Mouse (Mus musculus): ENCODE measurements around the gene Rab3b. TPM values are rescaled to one million over a fixed set of nuclear protein-coding genes. Genes with fewer than 3 reads are reported as not detected.
"Not testable (repeated sequence)": the region's sequence is repeated elsewhere in the genome, so short reads cannot be mapped to it uniquely, and the experiment has no call there.

Gene Rab3b
- polyA plus RNA-seq, 1 experiment from 2014 or later = 90.5 TPM

DNA sequence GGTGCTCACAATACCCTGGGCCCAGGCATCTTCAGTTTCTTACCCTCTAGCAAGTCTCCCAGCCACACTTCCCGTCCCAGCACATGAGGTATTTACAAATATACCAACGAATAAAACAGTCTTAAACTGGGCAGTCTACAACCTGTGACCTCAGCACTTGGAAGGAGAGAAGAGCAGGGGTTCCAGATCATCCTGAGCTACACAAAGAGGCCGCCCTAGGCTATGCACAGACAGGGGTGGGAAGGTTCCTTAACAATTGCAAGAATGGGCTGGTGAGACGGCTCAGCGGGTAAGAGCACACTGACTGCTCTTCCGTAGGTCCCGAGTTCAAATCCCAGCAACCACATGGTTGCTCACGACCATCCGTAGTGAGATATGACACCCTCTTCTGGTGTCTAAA lies 24.5 kb downstream of the Rab3b start:
- no peaks in the 10 kb centered on the region for H3K27me3 ChIP-seq
- H3K27ac ChIP-seq (replicated peaks) = no peak overlapping the region
- no peak for ATAC-seq (replicated peaks)
- no peaks in the 10 kb centered on the region for H3K9me3 ChIP-seq
- no peak overlapping the region for H3K9ac ChIP-seq (replicated peaks)
- H3K4me3 ChIP-seq = no peak overlapping the region
- 93% methylated on average over 9 of the region's 9 CpGs for WGBS
- no peak overlapping the region for H3K4me2 ChIP-seq (replicated peaks)
- no peaks in the 10 kb centered on the region for H3K36me3 ChIP-seq
- peaks cover 7% of the 10 kb centered on the region; the same call in 1 of the 2 replicates for H3K4me1 ChIP-seq

DNA sequence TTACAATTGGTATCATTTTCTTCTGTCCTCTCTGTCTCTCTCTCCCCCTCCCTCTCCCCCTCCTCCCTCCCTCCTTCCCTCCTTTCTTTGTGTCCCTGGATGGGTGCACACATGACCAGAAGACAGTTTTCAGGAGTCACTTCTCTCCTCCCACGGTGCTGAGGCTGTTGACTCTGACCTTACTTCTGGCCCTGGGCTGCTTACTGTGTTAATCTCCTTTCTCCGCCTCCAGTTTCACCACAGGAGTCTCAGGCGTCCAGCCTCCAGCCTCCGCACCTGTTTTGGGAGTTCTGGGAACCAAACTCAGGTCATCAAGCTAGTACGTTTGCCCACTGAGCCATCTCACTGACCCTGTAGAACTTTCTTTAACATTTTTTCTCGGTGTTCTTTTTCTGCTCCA lies 25.2 kb downstream of the Rab3b start:
- 49% methylated on average over 6 of the region's 6 CpGs for WGBS
- no peak overlapping the region for H3K9ac ChIP-seq (replicated peaks)

DNA sequence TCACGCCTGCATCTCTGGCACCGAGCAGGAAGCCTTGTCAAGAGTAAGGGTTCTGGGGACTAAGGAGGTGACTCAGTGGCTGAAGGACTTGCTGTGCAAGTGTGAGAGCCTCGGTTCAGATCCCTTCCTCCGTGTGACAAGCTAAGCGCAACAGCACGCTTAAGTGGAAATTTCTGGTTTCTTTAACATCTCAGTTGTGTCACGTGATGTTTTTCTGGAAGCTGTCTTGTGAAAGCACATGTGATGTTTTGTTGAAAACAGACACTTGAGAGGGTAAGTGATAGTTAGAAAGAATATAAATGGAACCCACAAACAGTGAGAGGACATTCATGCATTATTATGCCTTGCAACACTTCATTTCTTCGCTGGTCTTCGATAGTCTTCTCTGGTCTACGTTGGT lies 25.9 kb downstream of the Rab3b start:
- H3K9me3 ChIP-seq = no peaks in the 10 kb centered on the region
- no peak overlapping the region for H3K27ac ChIP-seq (replicated peaks)
- no peaks in the 10 kb centered on the region for H3K27me3 ChIP-seq
- no peak overlapping the region for H3K4me2 ChIP-seq (replicated peaks)
- WGBS = 90% methylated on average over 10 of the region's 10 CpGs
- no peaks in the 10 kb centered on the region for H3K36me3 ChIP-seq
- peaks cover 7% of the 10 kb centered on the region; the same call in 1 of the 2 replicates for H3K4me1 ChIP-seq
- no peak for ATAC-seq (replicated peaks)
- no peak overlapping the region for H3K9ac ChIP-seq (replicated peaks)
- no peak overlapping the region for H3K4me3 ChIP-seq

More for the DNA sequence above, 25.2 kb downstream of the Rab3b start:
- H3K27me3 ChIP-seq = no peaks in the 10 kb centered on the region
- no peaks in the 10 kb centered on the region for H3K9me3 ChIP-seq
- no peak overlapping the region for H3K4me3 ChIP-seq
- no peaks in the 10 kb centered on the region for H3K36me3 ChIP-seq
- no peak overlapping the region for H3K4me2 ChIP-seq (replicated peaks)
- no peak overlapping the region for H3K27ac ChIP-seq (replicated peaks)
- peaks cover 7% of the 10 kb centered on the region; the same call in 1 of the 2 replicates for H3K4me1 ChIP-seq
- no peak for ATAC-seq (replicated peaks)

DNA sequence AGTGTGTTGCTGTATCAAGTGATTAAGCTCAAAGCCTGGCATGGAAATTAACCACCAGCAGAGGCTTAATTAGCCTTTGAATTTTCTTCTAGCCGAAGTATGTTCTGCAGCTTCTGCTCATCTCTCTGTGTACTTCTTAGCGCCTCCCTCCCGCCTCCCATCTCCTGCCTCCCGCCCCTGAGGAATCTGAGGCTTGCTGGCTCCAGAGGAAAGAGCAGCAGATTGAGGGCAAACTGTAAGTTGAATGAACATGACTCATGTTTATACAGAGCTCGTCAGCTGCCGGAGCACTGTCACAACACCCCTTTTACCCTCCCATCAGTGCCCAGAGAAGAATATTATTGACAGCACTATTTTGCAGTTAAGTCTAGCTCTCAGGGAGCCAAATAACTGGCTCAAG lies 27.0 kb downstream of the Rab3b start:
- H3K9me3 ChIP-seq = no peaks in the 10 kb centered on the region
- peak; percentile 78 for ATAC-seq (replicated peaks)
- H3K9ac ChIP-seq (replicated peaks) = no peak overlapping the region
- H3K27me3 ChIP-seq = no peaks in the 10 kb centered on the region
- no peaks in the 10 kb centered on the region for H3K36me3 ChIP-seq
- WGBS = 13% methylated on average over 6 of the region's 6 CpGs
- H3K4me1 ChIP-seq = peaks cover 7% of the 10 kb centered on the region; the same call in 1 of the 2 replicates
- H3K4me2 ChIP-seq (replicated peaks) = no peak overlapping the region
- peak overlapping the region; percentile 15; the same call in 1 of the 2 replicates for H3K27ac ChIP-seq (replicated peaks)
- H3K4me3 ChIP-seq = no peak overlapping the region

DNA sequence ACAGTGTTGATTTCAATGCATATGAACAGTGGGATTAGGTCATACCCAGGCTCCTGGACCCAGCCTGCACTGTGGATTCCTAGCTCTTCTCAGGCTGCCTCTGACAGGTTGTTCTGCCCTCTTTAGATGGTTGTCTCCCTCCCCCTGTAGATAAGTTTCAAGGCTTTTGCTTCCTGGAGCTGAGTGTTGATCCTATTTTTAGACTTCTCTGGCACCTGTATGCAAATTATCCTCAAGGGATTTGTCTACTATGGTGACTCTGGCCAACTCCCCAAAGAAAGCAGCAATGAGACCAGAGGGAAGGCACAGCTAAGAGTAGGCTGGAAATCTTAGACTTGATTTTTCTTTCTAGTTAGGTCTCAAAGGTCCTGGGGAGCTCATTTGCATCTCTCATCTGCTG lies 28.6 kb downstream of the Rab3b start:
- Histone ChIP-seq H3K36me3 (no peaks in the 10 kb centered on the region), H3K4me1 (peaks cover 7% of the 10 kb centered on the region; the same call in 1 of the 2 replicates), H3K4me2 (replicated peaks) (no peak overlapping the region), H3K27me3 (no peaks in the 10 kb centered on the region), H3K9ac (replicated peaks) (no peak overlapping the region), H3K4me3 (no peak overlapping the region), H3K27ac (replicated peaks) (no peak overlapping the region), H3K9me3 (no peaks in the 10 kb centered on the region)
- ATAC-seq (replicated peaks) = no peak

DNA sequence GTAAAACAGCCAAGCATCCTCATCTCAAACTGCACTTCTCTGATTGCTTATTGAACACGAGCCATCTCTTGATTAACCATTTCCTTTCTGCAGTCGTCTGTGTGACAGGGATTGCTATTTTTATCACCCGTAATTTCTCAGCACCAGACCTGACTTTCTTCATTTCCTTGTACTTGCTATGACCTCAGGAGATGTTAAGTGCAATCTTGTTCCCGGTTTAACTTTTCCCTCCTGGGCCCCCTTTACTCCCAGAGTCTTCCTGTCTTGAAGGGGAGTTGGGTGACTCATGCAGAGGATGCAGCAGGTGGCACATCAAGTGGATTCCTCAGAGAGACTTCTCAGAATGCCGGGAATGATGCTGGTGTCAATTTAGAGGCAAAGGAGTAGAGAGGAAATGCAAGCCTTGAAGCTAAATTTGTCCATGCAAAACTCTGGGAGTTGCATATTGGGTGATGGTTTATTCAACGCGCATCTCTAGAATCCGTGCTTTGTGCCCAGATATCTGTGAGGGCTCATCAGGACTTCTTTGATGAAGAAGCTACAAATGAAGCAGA lies 31.1 kb downstream of the Rab3b start:
- no peaks in the 10 kb centered on the region for H3K36me3 ChIP-seq
- no peak overlapping the region for H3K27ac ChIP-seq (replicated peaks)
- peaks cover 7% of the 10 kb centered on the region; the same call in 1 of the 2 replicates for H3K4me1 ChIP-seq
- H3K9ac ChIP-seq (replicated peaks) = no peak overlapping the region
- no peak overlapping the region for H3K4me2 ChIP-seq (replicated peaks)
- WGBS = 77% methylated on average over 8 of the region's 8 CpGs
- no peaks in the 10 kb centered on the region for H3K27me3 ChIP-seq
- H3K9me3 ChIP-seq = no peaks in the 10 kb centered on the region
- ATAC-seq (replicated peaks) = no peak
- no peak overlapping the region for H3K4me3 ChIP-seq

DNA sequence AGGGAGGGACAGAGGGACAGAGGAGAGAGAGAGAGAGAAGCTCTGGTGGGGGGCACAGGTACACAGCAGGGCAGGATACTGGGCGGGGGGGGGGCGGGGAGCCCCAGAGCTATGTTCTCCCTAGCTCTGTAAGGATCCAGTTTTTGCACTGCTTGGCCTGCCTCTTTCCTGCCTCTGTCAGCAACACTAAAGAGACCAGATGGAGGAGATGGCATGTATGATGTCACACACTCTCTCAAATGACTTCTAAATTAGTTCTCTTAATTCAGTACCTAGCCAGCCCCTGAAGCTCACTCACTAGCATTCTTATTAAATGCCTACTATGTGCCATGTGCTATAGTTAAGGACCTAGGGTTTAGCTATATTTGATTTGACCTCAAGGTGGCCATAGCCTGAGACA lies 33.0 kb downstream of the Rab3b start:
- 83% methylated on average over 2 of the region's 2 CpGs for WGBS
- Histone ChIP-seq H3K4me3 (no peak overlapping the region), H3K4me2 (replicated peaks) (no peak overlapping the region), H3K4me1 (no peaks in the 10 kb centered on the region), H3K9ac (replicated peaks) (no peak overlapping the region), H3K36me3 (no peaks in the 10 kb centered on the region), H3K27me3 (no peaks in the 10 kb centered on the region), H3K9me3 (no peaks in the 10 kb centered on the region), H3K27ac (replicated peaks) (no peak overlapping the region)
- ATAC-seq (replicated peaks) = no peak; the same call in 1 of the 2 replicates

DNA sequence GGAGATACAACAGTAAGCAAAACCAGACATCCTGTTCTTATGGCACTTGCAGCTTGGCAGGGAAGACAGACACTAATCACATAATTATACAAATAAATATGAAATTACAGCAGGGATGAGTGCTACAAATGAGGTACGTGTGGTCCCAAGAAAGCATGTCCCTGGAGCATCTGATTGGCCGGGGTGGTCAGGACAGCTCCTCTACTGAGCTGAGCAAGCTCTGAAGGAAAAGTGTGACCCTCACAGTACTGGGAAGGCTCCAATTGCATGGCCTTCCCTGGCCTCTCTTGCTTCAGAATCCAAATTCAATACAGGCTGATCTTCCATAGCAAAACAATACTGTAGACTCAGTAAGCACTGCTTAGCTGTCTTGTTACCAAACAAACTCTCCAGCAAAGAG lies 34.3 kb downstream of the Rab3b start:
- Histone ChIP-seq H3K9me3 (no peaks in the 10 kb centered on the region), H3K36me3 (no peaks in the 10 kb centered on the region), H3K27me3 (no peaks in the 10 kb centered on the region), H3K4me2 (replicated peaks) (no peak overlapping the region), H3K4me3 (no peak overlapping the region), H3K27ac (replicated peaks) (no peak overlapping the region), H3K9ac (replicated peaks) (no peak overlapping the region), H3K4me1 (no peaks in the 10 kb centered on the region)
- no peak for ATAC-seq (replicated peaks)
- WGBS = 85% methylated on average over 2 of the region's 2 CpGs

DNA sequence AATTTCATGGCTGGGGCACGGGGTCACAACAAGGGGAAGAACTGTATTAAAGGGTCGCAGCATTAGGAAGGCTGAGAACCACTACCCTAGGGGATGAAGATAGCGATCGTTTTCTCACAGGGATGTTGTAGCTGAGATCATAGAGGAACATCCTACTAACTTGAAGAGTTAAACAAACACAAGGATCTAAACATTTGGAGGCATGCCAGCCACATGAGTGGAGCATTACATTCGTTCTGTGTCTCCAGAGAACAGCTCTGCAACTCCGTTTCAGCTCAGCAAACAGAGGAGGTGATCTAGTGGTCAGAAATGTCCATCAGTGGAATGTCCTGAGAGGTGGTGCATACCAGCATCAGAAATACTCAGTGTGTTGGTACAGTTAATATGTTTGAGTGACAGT lies 35.5 kb downstream of the Rab3b start:
- H3K9me3 ChIP-seq = no peaks in the 10 kb centered on the region
- H3K27me3 ChIP-seq = no peaks in the 10 kb centered on the region
- H3K4me2 ChIP-seq (replicated peaks) = no peak overlapping the region
- no peaks in the 10 kb centered on the region for H3K36me3 ChIP-seq
- ATAC-seq (replicated peaks) = no peak
- H3K9ac ChIP-seq (replicated peaks) = no peak overlapping the region
- H3K4me3 ChIP-seq = no peak overlapping the region
- H3K27ac ChIP-seq (replicated peaks) = no peak overlapping the region
- WGBS = 80% methylated on average over 6 of the region's 6 CpGs
- H3K4me1 ChIP-seq = no peaks in the 10 kb centered on the region

DNA sequence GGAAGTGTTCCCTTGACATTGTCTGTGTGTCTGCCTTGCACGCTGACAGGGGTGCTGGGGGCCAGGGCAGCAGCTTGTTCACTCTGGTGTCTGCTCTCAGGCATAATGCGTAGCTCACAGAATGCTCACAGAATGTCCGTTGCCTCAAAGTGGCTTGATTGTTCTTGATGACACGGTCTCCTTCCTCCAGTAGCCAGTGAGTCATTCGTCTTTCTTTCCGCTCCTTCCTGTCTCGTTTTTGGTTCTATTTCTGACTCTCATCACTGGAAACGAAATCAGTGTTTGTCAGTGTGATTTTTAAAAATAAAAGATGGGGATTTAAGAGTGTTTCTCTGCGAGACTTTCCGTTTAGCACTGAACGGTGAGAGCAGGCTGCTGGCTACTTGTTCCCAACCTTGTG lies 36.2 kb downstream of the Rab3b start:
- no peak overlapping the region for H3K4me2 ChIP-seq (replicated peaks)
- H3K36me3 ChIP-seq = no peaks in the 10 kb centered on the region
- no peaks in the 10 kb centered on the region for H3K27me3 ChIP-seq
- no peak overlapping the region for H3K4me3 ChIP-seq
- H3K9ac ChIP-seq (replicated peaks) = no peak overlapping the region
- no peaks in the 10 kb centered on the region for H3K4me1 ChIP-seq
- WGBS = 84% methylated on average over 11 of the region's 11 CpGs
- ATAC-seq (replicated peaks) = no peak
- H3K27ac ChIP-seq (replicated peaks) = no peak overlapping the region
- no peaks in the 10 kb centered on the region for H3K9me3 ChIP-seq

DNA sequence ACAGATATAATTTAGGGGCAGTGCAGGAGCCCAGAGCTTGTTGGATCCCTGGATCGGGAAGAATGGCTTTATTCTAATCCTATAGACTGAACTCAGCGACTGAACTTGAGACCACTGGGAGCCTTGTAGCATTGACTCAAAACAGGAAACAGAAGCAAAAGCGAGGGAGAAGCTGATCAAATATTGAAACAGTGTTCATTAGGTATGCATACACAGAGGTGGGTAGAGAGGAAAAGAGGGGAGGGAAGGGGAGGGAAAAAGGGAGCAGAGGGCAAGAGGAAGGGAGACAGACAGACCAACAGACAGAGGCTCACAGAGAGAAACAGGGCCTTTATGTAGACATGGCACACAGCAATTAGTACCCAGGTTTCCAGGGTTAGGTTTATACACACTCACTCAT lies 38.8 kb downstream of the Rab3b start:
- no peaks in the 10 kb centered on the region for H3K36me3 ChIP-seq
- H3K4me2 ChIP-seq (replicated peaks) = no peak overlapping the region
- no peak for ATAC-seq (replicated peaks)
- H3K27me3 ChIP-seq = no peaks in the 10 kb centered on the region
- H3K27ac ChIP-seq (replicated peaks) = no peak overlapping the region
- H3K4me1 ChIP-seq = no peaks in the 10 kb centered on the region
- no peak overlapping the region for H3K9ac ChIP-seq (replicated peaks)
- WGBS = 63% methylated on average over 3 of the region's 3 CpGs
- no peak overlapping the region for H3K4me3 ChIP-seq
- H3K9me3 ChIP-seq = no peaks in the 10 kb centered on the region

DNA sequence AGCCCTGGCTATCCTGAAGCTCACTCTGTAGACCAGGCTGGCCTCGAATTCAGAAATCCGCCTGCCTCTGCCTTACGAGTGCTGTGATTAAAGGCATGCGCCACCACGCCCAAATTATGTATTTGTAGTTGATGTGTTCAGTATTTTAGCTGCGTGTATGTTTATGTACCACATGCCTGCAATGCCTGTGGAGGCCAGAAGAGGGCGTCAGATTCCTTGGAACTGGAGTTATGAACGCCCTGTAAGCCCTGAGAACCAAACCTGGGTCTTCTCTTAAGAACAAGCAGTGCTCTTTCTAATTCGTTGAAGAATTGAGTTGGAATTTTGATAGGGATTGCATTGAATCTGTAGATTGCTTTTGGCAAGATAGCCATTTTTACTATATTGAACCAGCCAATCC lies 49.1 kb downstream of the Rab3b start:
- 79% methylated on average over 9 of the region's 9 CpGs for WGBS
- not testable (repeated sequence) for ATAC-seq (replicated peaks); H3K27me3 ChIP-seq; H3K4me1 ChIP-seq; H3K36me3 ChIP-seq; H3K9me3 ChIP-seq; H3K4me2 ChIP-seq (replicated peaks); H3K4me3 ChIP-seq; H3K27ac ChIP-seq (replicated peaks); H3K9ac ChIP-seq (replicated peaks)

DNA sequence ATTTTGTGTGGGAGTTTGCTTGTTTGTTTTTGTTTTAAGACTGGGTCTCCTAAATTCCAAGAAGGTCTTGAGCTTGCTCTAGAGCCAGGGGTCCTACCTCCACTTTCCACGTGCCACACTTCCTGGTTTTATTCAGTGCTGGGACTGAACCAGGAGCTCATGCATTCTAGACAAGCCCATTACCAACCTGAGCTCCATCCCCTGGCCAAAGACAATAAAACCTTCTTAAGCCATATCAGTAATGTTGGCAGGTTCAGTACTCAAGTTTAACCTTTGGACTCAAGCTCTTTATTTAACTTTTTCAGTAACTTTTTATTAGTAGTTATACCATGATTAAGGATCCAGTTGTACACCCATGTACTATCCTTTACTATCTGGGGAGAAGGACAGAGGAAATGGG lies 54.3 kb downstream of the Rab3b start:
- no peak overlapping the region for H3K4me3 ChIP-seq
- no peak overlapping the region for H3K4me2 ChIP-seq (replicated peaks)
- peaks cover 4% of the 10 kb centered on the region for H3K4me1 ChIP-seq
- no peak overlapping the region for H3K27ac ChIP-seq (replicated peaks)
- no peaks in the 10 kb centered on the region for H3K9me3 ChIP-seq
- no peak for ATAC-seq (replicated peaks)
- WGBS = 50% methylated on average over 1 of the region's 1 CpGs
- H3K27me3 ChIP-seq = no peaks in the 10 kb centered on the region
- H3K9ac ChIP-seq (replicated peaks) = no peak overlapping the region
- H3K36me3 ChIP-seq = no peaks in the 10 kb centered on the region

Data from forebrain, embryonic 15.5 days (tissue).